Mouse (Mus musculus) adrenal gland, postnatal 36 days (tissue): ENCODE data around the gene Sqstm1. TPM values are rescaled to one million over a fixed set of nuclear protein-coding genes. Genes with fewer than 3 reads are reported as not detected.
A peak's percentile ranks its signal among the peaks of the same experiment; 100 is the strongest.

ENCODE experiments used
- DNase-seq, 2 experiments: peaks; one replicate each; pipeline ENCODE4 v3.0.0; 2021; ENCODE audit warnings: mixed read lengths in 1 of 2
- long read RNA-seq, 2 experiments: library from polyadenylated mRNA; stranded (forward); transcript quantifications; one replicate each; pipeline ENCODE4 v2.0.0; 2021; ENCODE audit warnings: borderline sequencing depth in 2 of 2
- total RNA-seq, 2 experiments: library from RNA; stranded (reverse); gene quantifications; 2 replicates each; pipeline ENCODE4 v1.2.3; 2021

Sqstm1 gene
- 100 to 1,000 TPM; 862 to 881 TPM for total RNA-seq
- long read RNA-seq, experiment 1, transcript Sqstm1-202 (8 exons, 2,037 nt) = major isoform, 660 of 1,503 reads
- long read RNA-seq, experiment 1, transcript Sqstm1-201 (8 exons, 2,673 nt) = minor isoform, 215 of 1,503 reads
- long read RNA-seq, experiment 1, partial matches to known transcripts = 540 of 1,503 reads
- long read RNA-seq, experiment 1, other reads (novel, unspliced or antisense) = 87 of 1,503 reads
- long read RNA-seq, experiment 2, transcript Sqstm1-201 (8 exons, 2,673 nt) = minor isoform, 62 of 243 reads
- long read RNA-seq, experiment 2, transcript Sqstm1-202 (8 exons, 2,037 nt) = major isoform, 135 of 243 reads
- long read RNA-seq, experiment 2, partial matches to known transcripts = 27 of 243 reads
- long read RNA-seq, experiment 2, other reads (novel, unspliced or antisense) = 19 of 243 reads

- DNase-seq = peak; percentile 87 to 90
These were observed at the start of gene Sqstm1, which contains the start of gene Mgat4b for GRCm38 (mm10) chr11:50210505-50211151. TSS of gene Sqstm1 (minus strand) at chr11:50210827. TSS of gene Mgat4b (plus strand) at chr11:50210890.

- DNase-seq = no peak
These were observed 47.7 kb upstream of the Sqstm1 start for GRCm38 (mm10) chr11:50258310-50258709.

GRCm38 (mm10) chr11:50256615-50257014, 46.0 kb upstream of the Sqstm1 start:
- DNase-seq = no peak

- no peak for DNase-seq
These were observed 43.5 kb upstream of the Sqstm1 start for GRCm38 (mm10) chr11:50254010-50254580.

GRCm38 (mm10) chr11:50253393-50253792, 42.8 kb upstream of the Sqstm1 start:
- DNase-seq = no peak

GRCm38 (mm10) chr11:50252684-50253265, 42.1 kb upstream of the Sqstm1 start:
- no peak for DNase-seq

GRCm38 (mm10) chr11:50252166-50252565, 41.5 kb upstream of the Sqstm1 start:
- DNase-seq = peak; percentile 47 to 50

GRCm38 (mm10) chr11:50248473-50249171, 38.0 kb upstream of the Sqstm1 start:
- no peak for DNase-seq

GRCm38 (mm10) chr11:50245269-50245668, 34.6 kb upstream of the Sqstm1 start:
- no peak for DNase-seq

GRCm38 (mm10) chr11:50243926-50244325, 33.3 kb upstream of the Sqstm1 start:
- no peak for DNase-seq

- no peak for DNase-seq
These were observed 29.7 kb upstream of the Sqstm1 start for GRCm38 (mm10) chr11:50240235-50240911.

GRCm38 (mm10) chr11:50238821-50239791, 28.5 kb upstream of the Sqstm1 start:
- no peak for DNase-seq

- peak in 1 of 2 experiments; percentile 60 for DNase-seq
These were observed 27.7 kb upstream of the Sqstm1 start, which contains the start of gene Ltc4s for GRCm38 (mm10) chr11:50238324-50238723. TSS of gene Ltc4s (minus strand) at chr11:50238616.

- DNase-seq = no peak
These were observed 26.6 kb upstream of the Sqstm1 start for GRCm38 (mm10) chr11:50236937-50237835.

- peak; percentile 94 to 98 for DNase-seq
These were observed 25.9 kb upstream of the Sqstm1 start for GRCm38 (mm10) chr11:50236540-50236936.

- no peak for DNase-seq
These were observed 24.0 kb upstream of the Sqstm1 start for GRCm38 (mm10) chr11:50234606-50235005.

- no peak for DNase-seq
These were observed 23.4 kb upstream of the Sqstm1 start for GRCm38 (mm10) chr11:50233993-50234392.

GRCm38 (mm10) chr11:50233022-50233421, 22.4 kb upstream of the Sqstm1 start:
- DNase-seq = no peak

GRCm38 (mm10) chr11:50231411-50231810, 20.8 kb upstream of the Sqstm1 start:
- peak in 1 of 2 experiments; percentile 72 for DNase-seq
